Mouse (Mus musculus): ENCODE data around the gene Kcnj4. TPM values are rescaled to one million over a fixed set of nuclear protein-coding genes. Genes with fewer than 3 reads are reported as not detected.
A peak's percentile ranks its signal among the peaks of the same experiment; 100 is the strongest.

Gene Kcnj4
- polyA plus RNA-seq (2015; fragmentation: Nextera tagmentation; extraction: Ambion mirVana), result 0.05 TPM in 1 of 2 replicates, not detected in the other

GRCm38 (mm10) chr15:79504707-79505452 is at the start of gene Kcnj4:
Gene Kcnj4 (minus strand): TSS chr15:79505241.
- 1% methylated on average over 57 of the region's 60 CpGs for WGBS
- peaks cover 71% of the 10 kb centered on the region for H3K27me3 ChIP-seq (replicated peaks)
- no peak for ATAC-seq (ENCODE audit: insufficient read depth, low FRiP score, low read depth)

GRCm38 (mm10) chr15:79552566-79552965 is 47.5 kb upstream of the Kcnj4 start:
- no peak overlapping the region for H3K27ac ChIP-seq
- no peaks in the 10 kb centered on the region for H3K9me3 ChIP-seq
- 72% methylated on average over 5 of the region's 5 CpGs for WGBS
- ATAC-seq (ENCODE audit: insufficient read depth, low FRiP score, low read depth), result no peak
- no peak overlapping the region for H3K4me2 ChIP-seq
- H3K4me1 ChIP-seq, result no peaks in the 10 kb centered on the region
- no peak overlapping the region for H3K4me3 ChIP-seq (replicated peaks)
- no peak overlapping the region for H3K9ac ChIP-seq
- H3K36me3 ChIP-seq, result no peaks in the 10 kb centered on the region
- no peaks in the 10 kb centered on the region for H3K27me3 ChIP-seq (replicated peaks)

More at GRCm38 (mm10) chr15:79504707-79505452, at the start of gene Kcnj4:
- Histone ChIP-seq H3K36me3 (no peaks in the 10 kb centered on the region), H3K4me2 (peak within 1 kb of the TSS; percentile 100), H3K9me3 (no peaks in the 10 kb centered on the region), H3K4me1 (peaks cover 18% of the 10 kb centered on the region), H3K9ac (peak within 1 kb of the TSS; percentile 29), H3K27ac (no peak within 1 kb of the TSS), H3K4me3 (replicated peaks) (peak within 1 kb of the TSS; percentile 57)

GRCm38 (mm10) chr15:79548226-79548625 is 43.2 kb upstream of the Kcnj4 start:
- ATAC-seq (ENCODE audit: insufficient read depth, low FRiP score, low read depth), result no peak
- no peak overlapping the region for H3K9ac ChIP-seq

GRCm38 (mm10) chr15:79547289-79547820 is 42.3 kb upstream of the Kcnj4 start:
- 80% methylated on average over 17 of the region's 17 CpGs for WGBS
- H3K27me3 ChIP-seq (replicated peaks), result no peaks in the 10 kb centered on the region
- H3K4me2 ChIP-seq, result peak overlapping the region; percentile 66
- H3K4me3 ChIP-seq (replicated peaks), result peak overlapping the region; percentile 69
- no peaks in the 10 kb centered on the region for H3K9me3 ChIP-seq
- ATAC-seq (ENCODE audit: insufficient read depth, low FRiP score, low read depth), result no peak
- H3K9ac ChIP-seq, result no peak overlapping the region
- H3K27ac ChIP-seq, result peak overlapping the region; percentile 97
- H3K36me3 ChIP-seq, result peaks cover 15% of the 10 kb centered on the region
- H3K4me1 ChIP-seq, result peaks cover 9% of the 10 kb centered on the region; the same call in 1 of the 2 replicates

More at GRCm38 (mm10) chr15:79548226-79548625, 43.2 kb upstream of the Kcnj4 start:
- peaks cover 9% of the 10 kb centered on the region; the same call in 1 of the 2 replicates for H3K4me1 ChIP-seq
- no peak overlapping the region for H3K4me3 ChIP-seq (replicated peaks)
- no peaks in the 10 kb centered on the region for H3K9me3 ChIP-seq
- WGBS, result 90% methylated on average over 2 of the region's 2 CpGs
- H3K27ac ChIP-seq, result no peak overlapping the region
- H3K4me2 ChIP-seq, result no peak overlapping the region
- H3K27me3 ChIP-seq (replicated peaks), result no peaks in the 10 kb centered on the region
- H3K36me3 ChIP-seq, result peaks cover 6% of the 10 kb centered on the region

- Histone ChIP-seq H3K9me3 (no peaks in the 10 kb centered on the region), H3K36me3 (peaks cover 20% of the 10 kb centered on the region), H3K4me1 (peaks cover 9% of the 10 kb centered on the region; the same call in 1 of the 2 replicates), H3K27ac (peak within 1 kb of the TSS; percentile 97), H3K27me3 (replicated peaks) (no peaks in the 10 kb centered on the region), H3K4me2 (peak within 1 kb of the TSS; percentile 69), H3K9ac (peak within 1 kb of the TSS; percentile 91), H3K4me3 (replicated peaks) (peak within 1 kb of the TSS; percentile 69)
- peak; percentile 97 for ATAC-seq (ENCODE audit: insufficient read depth, low FRiP score, low read depth)
- WGBS, result 2% methylated on average over 84 of the region's 84 CpGs
These were observed 41.6 kb upstream of the Kcnj4 start, which contains the start of gene Ddx17 for GRCm38 (mm10) chr15:79546410-79547288. Gene Ddx17 (minus strand): TSS chr15:79546741.

- Histone ChIP-seq H3K4me2 (peak overlapping the region; percentile 69), H3K9me3 (no peaks in the 10 kb centered on the region), H3K9ac (peak overlapping the region; percentile 91), H3K4me3 (replicated peaks) (peak overlapping the region; percentile 69), H3K27me3 (replicated peaks) (no peaks in the 10 kb centered on the region), H3K27ac (peak overlapping the region; percentile 97), H3K4me1 (peaks cover 9% of the 10 kb centered on the region; the same call in 1 of the 2 replicates), H3K36me3 (peaks cover 24% of the 10 kb centered on the region)
- peak; percentile 60 for ATAC-seq (ENCODE audit: insufficient read depth, low FRiP score, low read depth)
- WGBS, result under 1% methylated on average over 46 of the region's 52 CpGs
These were observed 40.9 kb upstream of the Kcnj4 start for GRCm38 (mm10) chr15:79545921-79546399.

GRCm38 (mm10) chr15:79545496-79545895 is 40.5 kb upstream of the Kcnj4 start:
- ATAC-seq (ENCODE audit: insufficient read depth, low FRiP score, low read depth), result no peak
- H3K9me3 ChIP-seq, result no peaks in the 10 kb centered on the region
- WGBS, result 2% methylated on average over 3 of the region's 3 CpGs
- H3K27ac ChIP-seq, result peak overlapping the region; percentile 97
- H3K9ac ChIP-seq, result peak overlapping the region; percentile 91
- peak overlapping the region; percentile 69 for H3K4me3 ChIP-seq (replicated peaks)
- H3K36me3 ChIP-seq, result peaks cover 29% of the 10 kb centered on the region
- H3K27me3 ChIP-seq (replicated peaks), result no peaks in the 10 kb centered on the region
- peaks cover 9% of the 10 kb centered on the region; the same call in 1 of the 2 replicates for H3K4me1 ChIP-seq
- H3K4me2 ChIP-seq, result peak overlapping the region; percentile 69

- H3K4me3 ChIP-seq (replicated peaks), result no peak overlapping the region
These were observed 38.9 kb upstream of the Kcnj4 start for GRCm38 (mm10) chr15:79543968-79544367.

GRCm38 (mm10) chr15:79533796-79534195 is 28.8 kb upstream of the Kcnj4 start:
- Histone ChIP-seq H3K36me3 (peaks cover 77% of the 10 kb centered on the region), H3K9ac (no peak overlapping the region), H3K4me1 (no peaks in the 10 kb centered on the region), H3K4me3 (replicated peaks) (no peak overlapping the region), H3K27me3 (replicated peaks) (no peaks in the 10 kb centered on the region), H3K27ac (no peak overlapping the region), H3K4me2 (no peak overlapping the region), H3K9me3 (no peaks in the 10 kb centered on the region)
- WGBS, result 78% methylated on average over 3 of the region's 3 CpGs
- ATAC-seq (ENCODE audit: insufficient read depth, low FRiP score, low read depth), result no peak

More at GRCm38 (mm10) chr15:79543968-79544367, 38.9 kb upstream of the Kcnj4 start:
- no peak overlapping the region for H3K9ac ChIP-seq
- peaks cover 43% of the 10 kb centered on the region for H3K36me3 ChIP-seq
- no peak for ATAC-seq (ENCODE audit: insufficient read depth, low FRiP score, low read depth)
- H3K9me3 ChIP-seq, result no peaks in the 10 kb centered on the region
- H3K27ac ChIP-seq, result no peak overlapping the region
- H3K4me2 ChIP-seq, result peak overlapping the region; percentile 69; the same call in 1 of the 2 replicates
- peaks cover 9% of the 10 kb centered on the region; the same call in 1 of the 2 replicates for H3K4me1 ChIP-seq
- H3K27me3 ChIP-seq (replicated peaks), result no peaks in the 10 kb centered on the region
- 91% methylated on average over 3 of the region's 3 CpGs for WGBS

- peak; percentile 32; the same call in 1 of the 2 replicates for ATAC-seq (ENCODE audit: insufficient read depth, low FRiP score, low read depth)
- Histone ChIP-seq H3K4me3 (replicated peaks) (no peak overlapping the region), H3K9me3 (no peaks in the 10 kb centered on the region), H3K27ac (no peak overlapping the region), H3K27me3 (replicated peaks) (no peaks in the 10 kb centered on the region), H3K4me2 (no peak overlapping the region), H3K4me1 (0 out of 2 replicates have a peak, but pooled peaks cover 4% of the 10 kb centered on the region), H3K36me3 (peaks cover 72% of the 10 kb centered on the region), H3K9ac (no peak overlapping the region)
- 73% methylated on average over 7 of the region's 7 CpGs for WGBS
These were observed 24.9 kb upstream of the Kcnj4 start for GRCm38 (mm10) chr15:79529935-79530334.

- Histone ChIP-seq H3K4me2 (no peak overlapping the region), H3K4me3 (replicated peaks) (no peak overlapping the region), H3K4me1 (0 out of 2 replicates have a peak, but pooled peaks cover 4% of the 10 kb centered on the region), H3K36me3 (peaks cover 65% of the 10 kb centered on the region), H3K27me3 (replicated peaks) (no peaks in the 10 kb centered on the region), H3K9ac (no peak overlapping the region), H3K9me3 (no peaks in the 10 kb centered on the region), H3K27ac (no peak overlapping the region)
- 52% methylated on average over 5 of the region's 5 CpGs for WGBS
- no peak for ATAC-seq (ENCODE audit: insufficient read depth, low FRiP score, low read depth)
These were observed 23.1 kb upstream of the Kcnj4 start for GRCm38 (mm10) chr15:79527991-79528639.
